Mouse (Mus musculus) bone marrow, adult 2 months (tissue): ENCODE measurements around the gene L3mbtl2. TPM values are rescaled to one million over a fixed set of nuclear protein-coding genes. Genes with fewer than 3 reads are reported as not detected.
"Not testable (repeated sequence)": the region's sequence is repeated elsewhere in the genome, so short reads cannot be mapped to it uniquely, and the experiment has no call there.

Source experiments
- H3K27ac ChIP-seq: fragments of 200-500 bp; 2 replicates; pipeline ENCODE4 v1.5.1; 2012; ENCODE audit warnings: low read depth, mild to moderate bottlenecking, control low read depth, inconsistent platforms, low read length; ENCODE audit not compliant: control insufficient read depth, poor library complexity, insufficient read depth
- H3K4me1 ChIP-seq: fragments of 200-500 bp; 2 replicates; pipeline ENCODE4 v1.6.1; 2011; ENCODE audit warnings: low read length; ENCODE audit not compliant: control insufficient read depth, insufficient read depth
- H3K4me3 ChIP-seq: fragments of 200-500 bp; replicated peaks from 2 replicates; pipeline ENCODE3; 2011; ENCODE audit warnings: mild to moderate bottlenecking, low read depth, low read length, control low read depth; ENCODE audit not compliant: control insufficient read depth
- CTCF ChIP-seq: fragments of 200-500 bp; IDR thresholded peaks from 2 replicates; pipeline ENCODE4 v1.5.1; 2011; ENCODE audit warnings: low read length, control low read depth; ENCODE audit not compliant: control insufficient read depth, insufficient read depth
- POLR2A ChIP-seq: fragments of 200-500 bp; IDR thresholded peaks from 2 replicates; pipeline ENCODE4 v1.6.1; 2011; ENCODE audit warnings: low read depth, mild to moderate bottlenecking, control low read depth, low read length, borderline replicate concordance; ENCODE audit not compliant: control insufficient read depth
- WGBS: fragments of 180-500 bp; shearing (Covaris S2); methylation state at CpG from one replicate; pipeline ENCODE4 v1.1.7; 2018; 5-methylcytosine and 5-hydroxymethylcytosine counted together
- polyA plus RNA-seq: library from polyadenylated mRNA; stranded (reverse); fragments of >200 nt; gene quantifications from 2 replicates; pipeline ENCODE4 v1.2.4, GENCODE M21; 2011; ENCODE audit warnings: low replicate concordance; ENCODE audit not compliant: missing spikeins, insufficient read depth, insufficient read length

Gene L3mbtl2
- polyA plus RNA-seq, 1 experiment: 18.6 TPM

DNA sequence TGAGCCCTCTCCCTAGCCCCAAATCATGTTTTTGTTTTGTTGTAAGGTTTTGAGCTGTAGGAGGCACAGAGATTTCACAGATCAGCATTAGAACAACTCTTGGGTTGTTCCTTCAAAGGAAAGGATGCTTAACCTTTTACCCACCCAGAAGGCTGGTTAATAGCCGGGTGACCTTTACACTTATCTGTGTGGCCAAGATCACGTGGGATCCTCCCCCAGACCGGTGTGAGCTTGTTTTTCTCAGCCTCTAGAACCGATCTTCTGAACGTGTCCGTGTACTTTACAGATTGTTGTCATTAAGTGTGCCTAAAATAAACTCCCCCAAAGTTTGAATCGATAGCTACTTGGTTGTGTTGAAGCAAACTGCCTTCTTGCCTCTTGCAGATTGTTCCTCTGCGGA, 36.9 kb downstream of the L3mbtl2 start:
- WGBS: 82% methylated on average over 8 of the region's 8 CpGs
- Histone ChIP-seq H3K27ac (no peak overlapping the region), H3K4me3 (no peak overlapping the region), H3K4me1 (no peaks in the 10 kb centered on the region; the same call in 1 of the 2 replicates)
- no peak for TF ChIP-seq POLR2A
- TF ChIP-seq CTCF: no peak

DNA sequence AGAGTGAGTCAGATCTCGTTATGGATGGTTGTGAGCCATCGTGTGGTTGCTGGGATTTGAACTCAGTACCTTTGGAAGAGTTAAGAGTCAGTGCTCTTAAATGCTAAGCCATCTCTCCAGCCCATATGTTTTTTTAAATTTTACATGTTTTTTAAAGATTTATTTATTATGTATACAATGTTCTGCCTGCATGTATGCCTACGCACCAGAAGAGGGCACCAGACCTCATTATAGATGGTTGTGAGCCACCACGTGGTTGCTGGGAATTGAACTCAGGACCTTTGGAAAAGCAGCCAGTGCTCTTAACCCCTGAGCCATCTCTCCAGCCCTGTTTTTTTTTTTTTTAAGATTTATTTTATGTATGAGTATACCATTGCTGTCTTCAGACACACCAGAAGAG, 37.7 kb downstream of the L3mbtl2 start:
- H3K27ac ChIP-seq, H3K4me1 ChIP-seq, H3K4me3 ChIP-seq: not testable (repeated sequence)
- 79% methylated on average over 4 of the region's 4 CpGs for WGBS

DNA sequence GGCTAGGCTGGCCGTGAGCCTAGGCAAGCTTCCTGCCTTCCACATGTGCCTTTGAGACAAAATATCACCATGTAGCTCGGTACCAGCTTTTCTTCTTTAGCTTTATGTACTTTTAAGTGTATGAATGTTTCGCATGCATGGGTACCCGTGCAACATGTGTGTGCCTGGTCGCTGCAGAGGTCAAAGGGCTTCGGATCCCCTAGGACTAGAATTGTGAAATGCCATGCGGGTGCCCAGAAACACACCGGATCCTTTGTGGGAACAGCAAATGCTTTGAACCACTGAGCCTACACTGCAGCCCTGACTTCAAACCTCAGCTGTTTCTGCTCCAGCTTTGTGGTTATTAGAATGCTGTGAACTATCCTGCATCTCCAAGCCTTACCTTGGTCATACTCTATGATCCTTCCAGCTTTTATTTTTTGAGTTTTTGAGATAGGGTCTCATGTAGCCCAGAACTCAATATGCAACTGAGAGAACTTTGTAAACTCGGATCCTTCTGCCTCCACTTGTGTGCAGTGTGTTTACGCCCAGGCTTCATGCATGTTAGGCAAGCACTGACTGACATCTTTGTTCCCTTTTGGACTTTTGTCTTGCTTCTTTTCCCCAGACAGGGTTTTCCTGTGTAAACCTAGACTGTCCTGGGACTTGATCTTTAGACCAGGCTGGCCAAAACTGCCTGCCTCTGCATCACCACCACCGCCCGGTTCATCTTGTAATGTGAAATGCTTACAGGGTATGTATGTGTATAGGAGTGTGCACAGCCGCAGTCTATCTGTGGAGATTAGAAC, 38.8 kb downstream of the L3mbtl2 start:
- no peak for TF ChIP-seq CTCF
- TF ChIP-seq POLR2A: no peak
- Histone ChIP-seq H3K27ac (no peak overlapping the region), H3K4me3 (no peak overlapping the region), H3K4me1 (no peaks in the 10 kb centered on the region; the same call in 1 of the 2 replicates)
- WGBS: 85% methylated on average over 13 of the region's 13 CpGs

- TF ChIP-seq CTCF: no peak
- TF ChIP-seq POLR2A: no peak
- H3K4me1 ChIP-seq: no peaks in the 10 kb centered on the region; the same call in 1 of the 2 replicates
- no peak overlapping the region for H3K4me3 ChIP-seq
- 91% methylated on average over 3 of the region's 3 CpGs for WGBS
- H3K27ac ChIP-seq: no peak overlapping the region
Observed at GRCm38 (mm10) chr15:81703094-81703489, 39.4 kb downstream of the L3mbtl2 start.

GRCm38 (mm10) chr15:81708991-81709390, 45.3 kb downstream of the L3mbtl2 start:
- no peak overlapping the region for H3K27ac ChIP-seq

GRCm38 (mm10) chr15:81709686-81710085, 46.0 kb downstream of the L3mbtl2 start:
- 96% methylated on average over 1 of the region's 1 CpGs for WGBS
- Histone ChIP-seq H3K27ac (no peak overlapping the region), H3K4me1 (no peaks in the 10 kb centered on the region), H3K4me3 (no peak overlapping the region)
- no peak for TF ChIP-seq POLR2A
- TF ChIP-seq CTCF: no peak

More at GRCm38 (mm10) chr15:81708991-81709390, 45.3 kb downstream of the L3mbtl2 start:
- Histone ChIP-seq H3K4me3 (no peak overlapping the region), H3K4me1 (no peaks in the 10 kb centered on the region)
- TF ChIP-seq POLR2A (no peak), CTCF (no peak)
- 88% methylated on average over 11 of the region's 11 CpGs for WGBS

GRCm38 (mm10) chr15:81710801-81711200, 47.1 kb downstream of the L3mbtl2 start:
- TF ChIP-seq POLR2A: no peak
- TF ChIP-seq CTCF: no peak
- no peaks in the 10 kb centered on the region for H3K4me1 ChIP-seq
- WGBS: 88% methylated on average over 4 of the region's 4 CpGs
- no peak overlapping the region for H3K27ac ChIP-seq
- no peak overlapping the region for H3K4me3 ChIP-seq

DNA sequence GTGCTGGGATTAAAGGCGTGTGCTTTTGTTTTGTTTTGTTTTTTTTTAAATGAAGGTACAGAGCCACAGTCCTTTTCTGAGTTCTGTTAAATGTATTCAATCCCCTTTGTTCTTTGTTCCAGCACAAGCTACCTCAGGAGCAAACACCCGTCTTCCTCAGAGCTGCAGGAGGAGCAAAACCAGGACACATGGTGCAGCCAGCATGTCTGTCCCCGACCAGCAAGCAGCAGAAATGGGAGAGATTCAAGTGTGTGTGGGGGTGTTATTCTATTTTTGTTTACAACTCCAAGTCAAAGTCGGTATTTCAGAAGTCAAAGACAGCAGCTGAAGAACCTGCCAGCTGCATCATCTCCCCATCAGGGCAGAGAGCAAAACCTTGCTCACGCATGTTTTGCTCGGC, 50.1 kb downstream of the L3mbtl2 start:
- 89% methylated on average over 6 of the region's 6 CpGs for WGBS
- H3K4me1 ChIP-seq: no peaks in the 10 kb centered on the region
- no peak overlapping the region for H3K4me3 ChIP-seq
- H3K27ac ChIP-seq: no peak overlapping the region
- TF ChIP-seq CTCF: no peak
- no peak for TF ChIP-seq POLR2A
